Mouse (Mus musculus): ENCODE measurements around the gene Arfip2. TPM values are rescaled to one million over a fixed set of nuclear protein-coding genes. Genes with fewer than 3 reads are reported as not detected.

Arfip2 gene
- polyA plus RNA-seq, 1 experiment from 2014 or later = 42.7 TPM

DNA sequence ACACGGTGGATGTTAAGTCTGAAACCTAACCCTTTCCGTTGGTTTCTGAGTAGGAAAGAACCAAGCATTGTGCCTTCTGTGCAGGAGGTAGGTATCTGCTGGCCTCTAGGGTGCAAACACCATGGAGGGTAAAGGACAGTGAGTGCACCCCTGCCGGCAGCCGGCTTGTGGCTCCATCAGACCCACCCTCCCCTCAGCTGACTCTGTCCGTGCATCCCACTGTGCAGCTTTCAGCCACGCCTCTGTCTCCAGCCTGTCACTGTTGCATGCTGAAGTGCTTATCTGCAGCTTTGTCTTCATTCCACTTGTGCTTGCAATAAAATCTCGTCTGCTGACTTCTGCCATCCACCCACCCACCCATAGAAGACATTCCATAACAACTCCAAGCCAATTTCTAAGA, 50.1 kb downstream of the Arfip2 start:
- H3K4me3 ChIP-seq (ENCODE audit: low read depth, low read length) = no peak overlapping the region
- H3K27me3 ChIP-seq (replicated peaks; ENCODE audit: control insufficient read depth, insufficient read depth, low read length) = no peaks in the 10 kb centered on the region
- ATAC-seq (replicated peaks; ENCODE audit: low FRiP score) (no peak; the same call in 1 of the 2 replicates), DNase-seq (ENCODE audit: low spot score) (no peak)
- no peaks in the 10 kb centered on the region for H3K4me1 ChIP-seq (replicated peaks; ENCODE audit: control insufficient read depth, insufficient read depth, low read length)
- no peaks in the 10 kb centered on the region for H3K36me3 ChIP-seq (ENCODE audit: control insufficient read depth, insufficient read depth, low read length)
- no peak overlapping the region for H3K9ac ChIP-seq (ENCODE audit: low read depth, low read length)
- H3K4me2 ChIP-seq = no peak overlapping the region
- WGBS = 35% methylated on average over 7 of the region's 7 CpGs
- H3K27ac ChIP-seq (ENCODE audit: low read depth, low read length) = no peak overlapping the region
- H3K9me3 ChIP-seq (ENCODE audit: control insufficient read depth, low read length) = no peaks in the 10 kb centered on the region

DNA sequence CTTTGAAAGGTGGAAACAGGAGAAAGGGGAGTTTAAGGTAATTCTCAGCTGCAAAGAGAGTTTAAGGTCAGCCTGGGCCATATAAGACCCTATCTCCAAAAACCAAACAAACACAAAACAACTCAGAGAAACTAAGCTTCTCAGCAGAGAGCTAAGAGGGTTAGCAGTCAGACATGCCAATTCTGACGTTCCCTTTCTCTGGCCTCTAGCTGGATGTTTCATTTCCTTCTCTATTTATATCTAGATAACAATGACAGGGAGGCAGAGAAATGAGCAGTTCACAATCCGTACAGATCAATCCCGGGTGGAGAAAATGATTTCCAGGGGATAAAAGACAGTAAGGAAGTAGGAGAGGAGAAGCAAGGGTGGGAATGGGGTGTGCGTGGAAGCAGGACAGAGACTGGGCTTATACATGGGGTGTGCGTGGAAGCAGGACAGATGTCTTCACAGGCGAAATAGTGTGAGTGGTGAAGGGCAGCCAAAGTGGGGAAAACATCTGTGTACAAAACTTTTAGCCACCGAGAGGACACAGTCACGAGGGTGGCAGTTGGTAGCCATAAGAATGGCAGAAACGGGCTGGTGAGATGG, 51.8 kb downstream of the Arfip2 start:
- WGBS = 61% methylated on average over 9 of the region's 9 CpGs
- Histone ChIP-seq H3K4me3 (ENCODE audit: low read depth, low read length) (no peak overlapping the region), H3K27me3 (replicated peaks; ENCODE audit: control insufficient read depth, insufficient read depth, low read length) (no peaks in the 10 kb centered on the region), H3K9ac (ENCODE audit: low read depth, low read length) (no peak overlapping the region), H3K9me3 (ENCODE audit: control insufficient read depth, low read length) (no peaks in the 10 kb centered on the region), H3K4me2 (no peak overlapping the region), H3K27ac (ENCODE audit: low read depth, low read length) (no peak overlapping the region), H3K36me3 (ENCODE audit: control insufficient read depth, insufficient read depth, low read length) (no peaks in the 10 kb centered on the region), H3K4me1 (replicated peaks; ENCODE audit: control insufficient read depth, insufficient read depth, low read length) (no peaks in the 10 kb centered on the region)
- no peak for ATAC-seq (replicated peaks; ENCODE audit: low FRiP score)
- DNase-seq (ENCODE audit: low spot score) = no peak

Other genes with a start within 250 kb of the Arfip2 start
- 28.7 and 31.0 TPM in 2 replicates for gene Fam160a2, start 240.4 kb downstream of the Arfip2 start, polyA plus RNA-seq (2014; fragmentation: Nextera tagmentation; extraction: Ambion mirVana)
- not detected in 2 replicates for gene Cnga4, start 235.8 kb downstream of the Arfip2 start, polyA plus RNA-seq (2014; fragmentation: Nextera tagmentation; extraction: Ambion mirVana)
- 0.05 TPM in 1 of 2 replicates, not detected in the other for gene Cckbr, start 214.7 kb downstream of the Arfip2 start, polyA plus RNA-seq (2014; fragmentation: Nextera tagmentation; extraction: Ambion mirVana)
- 16.8 and 17.8 TPM in 2 replicates for gene Cavin3, start 158.1 kb downstream of the Arfip2 start, polyA plus RNA-seq (2014; fragmentation: Nextera tagmentation; extraction: Ambion mirVana)
- 33.6 and 40.8 TPM in 2 replicates for gene Smpd1, start 86.1 kb downstream of the Arfip2 start, polyA plus RNA-seq (2014; fragmentation: Nextera tagmentation; extraction: Ambion mirVana)
- gene Apbb1, start 58.8 kb downstream of the Arfip2 start, polyA plus RNA-seq (2014; fragmentation: Nextera tagmentation; extraction: Ambion mirVana) = 17.1 and 18.7 TPM in 2 replicates
- gene Hpx, start 40.3 kb downstream of the Arfip2 start, polyA plus RNA-seq (2014; fragmentation: Nextera tagmentation; extraction: Ambion mirVana) = 66.3 TPM in 2 replicates
- 13.7 and 15.4 TPM in 2 replicates for gene Trim3, start 6.8 kb downstream of the Arfip2 start, polyA plus RNA-seq (2014; fragmentation: Nextera tagmentation; extraction: Ambion mirVana)
- 222 and 242 TPM in 2 replicates for gene Timm10b, start 360 bp downstream of the Arfip2 start, polyA plus RNA-seq (2014; fragmentation: Nextera tagmentation; extraction: Ambion mirVana)
- gene Gm45799, start 136 bp upstream of the Arfip2 start, polyA plus RNA-seq (2014; fragmentation: Nextera tagmentation; extraction: Ambion mirVana) = 15.8 and 30.1 TPM in 2 replicates
- gene Dnhd1, start 10.4 kb upstream of the Arfip2 start, polyA plus RNA-seq (2014; fragmentation: Nextera tagmentation; extraction: Ambion mirVana) = 0.30 and 0.61 TPM in 2 replicates
- gene Ilk, start 96.2 kb upstream of the Arfip2 start, polyA plus RNA-seq (2014; fragmentation: Nextera tagmentation; extraction: Ambion mirVana) = 221 and 231 TPM in 2 replicates
- 42.3 and 52.3 TPM in 2 replicates for gene Rrp8, start 97.0 kb upstream of the Arfip2 start, polyA plus RNA-seq (2014; fragmentation: Nextera tagmentation; extraction: Ambion mirVana)
- gene Taf10, start 103.9 kb upstream of the Arfip2 start, polyA plus RNA-seq (2014; fragmentation: Nextera tagmentation; extraction: Ambion mirVana) = 229 and 244 TPM in 2 replicates
- gene Tpp1, start 111.8 kb upstream of the Arfip2 start, polyA plus RNA-seq (2014; fragmentation: Nextera tagmentation; extraction: Ambion mirVana) = 77.3 and 80.0 TPM in 2 replicates
- gene Dchs1, start 147.2 kb upstream of the Arfip2 start, polyA plus RNA-seq (2014; fragmentation: Nextera tagmentation; extraction: Ambion mirVana) = 5.0 and 5.8 TPM in 2 replicates
- 432 and 453 TPM in 2 replicates for gene Mrpl17, start 170.7 kb upstream of the Arfip2 start, polyA plus RNA-seq (2014; fragmentation: Nextera tagmentation; extraction: Ambion mirVana)